Mouse (Mus musculus) urinary bladder, postnatal 36 days (tissue): ENCODE results near the gene Commd8.
"Not testable (repeated sequence)": the region's sequence is repeated elsewhere in the genome, so short reads cannot be mapped to it uniquely, and the experiment has no call there.

Source experiments
- DNase-seq, 2 experiments: peaks; one replicate each; pipeline ENCODE4 v3.0.0; 2022; ENCODE audit warnings: low spot score in 2 of 2, mixed read lengths in 1 of 2

Commd8 gene

GRCm38 (mm10) chr5:72168285-72168621 is 264 bp upstream of the Commd8 start:
- DNase-seq = no peak

- no peak for DNase-seq
Measured at GRCm38 (mm10) chr5:72164386-72164785, 3.6 kb downstream of the Commd8 start.

GRCm38 (mm10) chr5:72162855-72163254 is 5.1 kb downstream of the Commd8 start:
- no peak for DNase-seq

GRCm38 (mm10) chr5:72160781-72161485 is 7.1 kb downstream of the Commd8 start:
- DNase-seq = no peak

GRCm38 (mm10) chr5:72159537-72159936 is 8.5 kb downstream of the Commd8 start:
- no peak for DNase-seq

- no peak for DNase-seq
Measured at GRCm38 (mm10) chr5:72158667-72159066, 9.3 kb downstream of the Commd8 start.

GRCm38 (mm10) chr5:72156598-72156997 is 11.4 kb downstream of the Commd8 start:
- no peak for DNase-seq

GRCm38 (mm10) chr5:72155686-72156085 is 12.3 kb downstream of the Commd8 start:
- not testable (repeated sequence) for DNase-seq

GRCm38 (mm10) chr5:72150870-72151269 is 17.1 kb downstream of the Commd8 start:
- DNase-seq = no peak

- no peak for DNase-seq
Measured at GRCm38 (mm10) chr5:72148679-72149078, 19.3 kb downstream of the Commd8 start.

GRCm38 (mm10) chr5:72139619-72140018 is 28.4 kb downstream of the Commd8 start:
- no peak for DNase-seq

GRCm38 (mm10) chr5:72138256-72138655 is 29.7 kb downstream of the Commd8 start:
- DNase-seq = no peak

- no peak for DNase-seq
Measured at GRCm38 (mm10) chr5:72133906-72134305, 34.1 kb downstream of the Commd8 start.

- DNase-seq = no peak
Measured at GRCm38 (mm10) chr5:72126681-72127080, 41.3 kb downstream of the Commd8 start.

- no peak for DNase-seq
Measured at GRCm38 (mm10) chr5:72122414-72123037, 45.5 kb downstream of the Commd8 start.
